Mouse (Mus musculus) forebrain, embryonic 14.5 days (tissue): ENCODE data around the gene Bmpr1b. TPM values are rescaled to one million over a fixed set of nuclear protein-coding genes. Genes with fewer than 3 reads are reported as not detected.
A peak's percentile ranks its signal among the peaks of the same experiment; 100 is the strongest.

Experiments
- ATAC-seq: fragments of 200-750 bp; cut with Nextera tagmentation; 2 replicates; pipeline ENCODE4 v1.8.0; 2017; ENCODE audit warnings: mild to moderate bottlenecking, moderate library complexity
- DNase-seq: peaks from one replicate; pipeline ENCODE4 v3.0.0-alpha.2; 2015; ENCODE audit warnings: low spot score
- H3K27ac ChIP-seq: fragments of 300-500 bp; sonication (generic); 2 replicates; pipeline ENCODE4 v1.5.1; 2014; ENCODE audit warnings: low read depth, mild to moderate bottlenecking, control low read depth, low read length, moderate library complexity
- H3K27me3 ChIP-seq: fragments of 300-500 bp; sonication (generic); replicated peaks from 2 replicates; pipeline ENCODE4 v1.6.1; 2014; ENCODE audit warnings: low read length, control low read depth, mixed read lengths; ENCODE audit not compliant: control insufficient read depth, insufficient read depth
- H3K36me3 ChIP-seq: fragments of 300-500 bp; sonication (generic); 2 replicates; pipeline ENCODE4 v1.6.1; 2014; ENCODE audit warnings: low read length, control low read depth; ENCODE audit not compliant: control insufficient read depth, insufficient read depth
- H3K4me1 ChIP-seq: fragments of 300-500 bp; sonication (generic); 2 replicates; pipeline ENCODE4 v1.6.1; 2014; ENCODE audit warnings: antibody characterized with exemption, low read length, control low read depth; ENCODE audit not compliant: control insufficient read depth, insufficient read depth
- H3K4me2 ChIP-seq: fragments of 300-500 bp; sonication (generic); 2 replicates; pipeline ENCODE4 v1.6.1; 2014; ENCODE audit warnings: mild to moderate bottlenecking, control low read depth, low read length
- H3K4me3 ChIP-seq: fragments of 300-500 bp; sonication (generic); 2 replicates; pipeline ENCODE4 v1.5.1; 2014; ENCODE audit warnings: low read depth, low read length, control low read depth
- H3K9ac ChIP-seq: fragments of 300-500 bp; sonication (generic); 2 replicates; pipeline ENCODE4 v1.6.1; 2014; ENCODE audit warnings: mild to moderate bottlenecking, low read length, control low read depth, moderate library complexity
- H3K9me3 ChIP-seq: fragments of 300-500 bp; sonication (generic); replicated peaks from 2 replicates; pipeline ENCODE4 v1.6.1; 2016; ENCODE audit warnings: low read length, control low read depth, mixed read lengths; ENCODE audit not compliant: control insufficient read depth
- WGBS: fragments of 180-500 bp; shearing (Covaris S2); extraction: QIAGEN DNeasy Blood & Tissue Kit; methylation state at CpG from one replicate; pipeline ENCODE4 v1.1.7; 2014; 5-methylcytosine and 5-hydroxymethylcytosine counted together
- polyA plus RNA-seq: library from polyadenylated mRNA; unstranded; fragments of >200 nt; fragmentation: Nextera tagmentation; extraction: Ambion mirVana; gene quantifications from 2 replicates; pipeline ENCODE4 v1.2.1, GENCODE M21; 2014

Bmpr1b gene
- polyA plus RNA-seq, 1 experiment from 2014 or later = 4.2 TPM

DNA sequence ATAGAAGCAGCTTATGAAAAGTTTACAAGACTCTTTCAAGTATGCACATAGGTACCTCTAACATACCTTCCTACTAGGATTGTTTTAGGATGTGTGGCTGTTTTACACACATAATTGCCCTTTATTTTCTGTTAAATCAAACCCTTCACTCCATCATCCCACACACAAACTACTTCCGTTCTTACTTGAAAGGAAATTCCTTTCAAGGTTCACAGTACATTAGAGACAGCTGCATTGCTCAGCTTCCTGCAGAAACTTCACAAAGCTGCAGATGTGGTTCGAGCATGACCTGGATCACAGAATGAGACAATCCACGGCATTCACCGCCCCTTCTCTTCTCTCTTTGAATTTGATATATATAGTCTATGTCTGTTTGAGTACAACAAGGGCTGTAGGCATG is 248.1 kb downstream of the Bmpr1b start:
- no peak overlapping the region for H3K4me3 ChIP-seq
- H3K4me1 ChIP-seq = peaks cover 2% of the 10 kb centered on the region; the same call in 1 of the 2 replicates
- no peak overlapping the region for H3K4me2 ChIP-seq
- no peak for ATAC-seq
- H3K9ac ChIP-seq = no peak overlapping the region
- no peaks in the 10 kb centered on the region for H3K27me3 ChIP-seq
- DNase-seq = no peak
- no peak overlapping the region for H3K27ac ChIP-seq
- WGBS = 57% methylated on average over 4 of the region's 4 CpGs
- no peaks in the 10 kb centered on the region for H3K9me3 ChIP-seq
- H3K36me3 ChIP-seq = no peaks in the 10 kb centered on the region

DNA sequence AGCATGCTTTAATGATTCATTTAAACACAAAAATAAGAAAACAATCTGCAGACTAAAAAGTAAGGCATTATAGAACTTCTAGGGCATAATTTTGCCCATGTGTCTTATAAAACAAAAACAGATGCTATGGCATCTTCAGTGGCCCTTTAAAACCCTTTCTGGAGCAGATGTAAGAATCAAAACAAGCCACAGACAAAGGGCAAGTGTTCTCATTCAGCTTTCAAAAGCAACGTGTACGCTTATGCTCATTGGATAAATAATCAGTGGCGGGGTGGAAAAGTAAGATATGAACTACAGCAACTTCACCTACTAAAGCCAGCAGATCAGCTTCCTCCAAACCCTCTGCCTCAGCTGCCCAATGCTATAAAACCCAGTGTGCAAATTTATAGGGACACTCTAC is 249.6 kb downstream of the Bmpr1b start:
- Histone ChIP-seq H3K4me1 (peaks cover 2% of the 10 kb centered on the region; the same call in 1 of the 2 replicates), H3K27me3 (no peaks in the 10 kb centered on the region), H3K4me2 (no peak overlapping the region), H3K9me3 (no peaks in the 10 kb centered on the region), H3K36me3 (no peaks in the 10 kb centered on the region), H3K4me3 (no peak overlapping the region), H3K9ac (no peak overlapping the region), H3K27ac (no peak overlapping the region)
- DNase-seq (no peak), ATAC-seq (no peak)
- WGBS = 15% methylated on average over 3 of the region's 3 CpGs

DNA sequence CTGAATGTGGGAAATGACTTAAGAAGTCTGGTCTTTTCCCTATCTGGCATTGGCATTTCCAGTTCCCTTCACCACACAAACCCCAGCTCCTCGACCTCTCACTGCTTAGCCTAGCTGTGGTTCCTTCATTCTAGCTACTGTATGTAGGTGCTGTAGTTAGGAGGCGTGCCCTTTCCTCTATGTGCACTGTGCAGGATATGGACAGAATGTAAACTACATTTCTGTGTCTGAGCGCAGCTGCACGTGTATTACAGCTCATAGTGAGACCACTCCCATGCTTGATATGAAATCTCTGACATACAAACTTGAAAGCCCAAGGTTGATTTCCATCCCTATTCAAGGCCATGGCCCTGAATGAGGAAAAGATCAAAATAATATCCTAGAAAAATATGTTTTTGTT is 252.1 kb downstream of the Bmpr1b start:
- no peak for ATAC-seq

DNA sequence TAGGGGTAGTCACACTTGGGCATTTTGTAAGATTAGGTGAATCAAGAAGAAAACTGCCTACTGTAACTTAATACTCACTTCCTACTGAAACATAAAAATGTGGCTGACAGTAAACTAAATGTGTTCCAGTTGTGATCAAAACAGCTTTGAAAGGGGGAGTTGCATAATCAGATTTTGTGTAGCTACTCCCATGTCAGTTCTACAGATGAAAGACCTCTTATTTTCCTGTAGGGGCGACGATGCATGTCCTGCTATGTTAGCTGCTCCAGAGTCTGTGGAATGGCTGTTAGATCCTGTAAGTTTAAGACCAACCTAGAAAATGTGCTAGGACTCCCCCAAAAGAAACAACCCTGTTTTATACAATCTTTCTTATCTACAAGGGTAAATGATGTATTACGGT is 253.2 kb downstream of the Bmpr1b start:
- 85% methylated on average over 3 of the region's 3 CpGs for WGBS

More for the DNA sequence above, 252.1 kb downstream of the Bmpr1b start:
- Histone ChIP-seq H3K9me3 (no peaks in the 10 kb centered on the region), H3K4me1 (peaks cover 2% of the 10 kb centered on the region; the same call in 1 of the 2 replicates), H3K36me3 (no peaks in the 10 kb centered on the region), H3K27ac (no peak overlapping the region), H3K9ac (no peak overlapping the region), H3K4me3 (no peak overlapping the region), H3K4me2 (no peak overlapping the region), H3K27me3 (no peaks in the 10 kb centered on the region)
- DNase-seq = no peak
- WGBS = 89% methylated on average over 4 of the region's 4 CpGs

GRCm38 (mm10) chr3:141914588-141914987 is 254.6 kb downstream of the Bmpr1b start:
- Histone ChIP-seq H3K4me3 (no peak overlapping the region), H3K9me3 (no peaks in the 10 kb centered on the region), H3K9ac (no peak overlapping the region), H3K4me1 (no peaks in the 10 kb centered on the region), H3K27ac (no peak overlapping the region), H3K36me3 (no peaks in the 10 kb centered on the region), H3K27me3 (no peaks in the 10 kb centered on the region), H3K4me2 (no peak overlapping the region)
- 84% methylated on average over 3 of the region's 3 CpGs for WGBS
- ATAC-seq (no peak), DNase-seq (no peak)

More for the DNA sequence above, 253.2 kb downstream of the Bmpr1b start:
- DNase-seq (no peak), ATAC-seq (no peak)
- Histone ChIP-seq H3K9ac (no peak overlapping the region), H3K4me2 (no peak overlapping the region), H3K27me3 (no peaks in the 10 kb centered on the region), H3K4me3 (no peak overlapping the region), H3K36me3 (no peaks in the 10 kb centered on the region), H3K9me3 (no peaks in the 10 kb centered on the region), H3K4me1 (peaks cover 2% of the 10 kb centered on the region; the same call in 1 of the 2 replicates), H3K27ac (no peak overlapping the region)

DNA sequence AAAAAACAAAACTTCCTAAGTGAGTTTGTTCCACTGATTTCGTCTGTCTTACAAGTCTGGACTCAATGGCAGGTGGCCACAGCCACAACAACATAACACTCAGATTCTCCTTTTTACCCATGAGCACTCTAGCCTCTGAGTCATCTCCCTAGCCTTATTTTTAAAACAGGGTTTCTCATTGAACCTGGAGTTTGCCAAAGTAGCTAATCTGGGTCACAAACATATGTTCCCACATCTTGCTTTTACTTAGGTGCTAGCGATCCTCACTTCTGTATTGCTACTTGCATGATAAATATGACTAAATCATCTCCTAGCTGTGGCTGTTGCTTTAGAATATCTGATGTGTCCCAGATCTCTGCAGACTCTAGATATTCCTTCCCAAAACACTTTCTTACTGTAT is 260.1 kb downstream of the Bmpr1b start:
- H3K36me3 ChIP-seq = no peaks in the 10 kb centered on the region
- no peak overlapping the region for H3K27ac ChIP-seq
- no peak for DNase-seq
- no peaks in the 10 kb centered on the region for H3K27me3 ChIP-seq
- H3K4me3 ChIP-seq = no peak overlapping the region
- no peaks in the 10 kb centered on the region for H3K9me3 ChIP-seq
- WGBS = 93% methylated on average over 2 of the region's 2 CpGs
- no peak overlapping the region for H3K9ac ChIP-seq
- peaks cover 12% of the 10 kb centered on the region for H3K4me1 ChIP-seq
- H3K4me2 ChIP-seq = no peak overlapping the region
- no peak for ATAC-seq

DNA sequence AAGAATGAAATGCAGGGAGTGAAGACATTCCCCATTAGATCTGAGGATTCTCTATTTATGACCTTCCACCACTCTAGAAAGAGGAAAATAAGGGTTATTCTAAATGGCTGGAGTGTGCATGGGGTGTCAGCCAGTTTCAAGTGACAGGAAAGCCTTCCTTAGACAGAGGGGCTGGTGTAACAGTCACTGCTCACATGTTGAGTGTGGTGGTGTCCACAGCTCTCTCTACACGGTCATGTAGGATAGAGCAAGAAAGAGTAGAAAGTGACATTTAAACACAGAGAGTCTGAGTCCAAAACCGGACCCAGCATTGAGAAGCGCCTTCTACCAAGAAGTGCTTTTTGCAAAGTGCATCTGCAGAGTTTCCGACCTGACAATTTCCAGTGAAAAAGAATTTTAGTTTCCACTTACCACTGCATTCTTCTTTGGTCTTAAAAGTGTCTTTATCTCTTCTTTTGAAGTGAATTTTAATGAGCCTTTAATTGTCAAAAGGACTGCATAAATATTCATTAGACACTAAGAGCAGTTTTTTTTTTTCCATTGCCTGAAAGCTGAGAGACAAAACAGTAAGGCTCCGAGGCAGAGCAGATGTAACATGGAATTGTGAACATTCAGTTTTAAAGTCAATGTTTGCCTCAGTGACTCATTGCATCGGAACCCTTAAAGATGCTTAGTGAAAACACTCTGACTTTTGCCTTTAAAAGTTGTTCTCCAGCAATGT is 263.2 kb downstream of the Bmpr1b start:
- peak overlapping the region; percentile 18; the same call in 1 of the 2 replicates for H3K4me2 ChIP-seq
- no peaks in the 10 kb centered on the region for H3K36me3 ChIP-seq
- H3K4me1 ChIP-seq = peaks cover 12% of the 10 kb centered on the region
- no peak overlapping the region for H3K9ac ChIP-seq
- no peaks in the 10 kb centered on the region for H3K27me3 ChIP-seq
- 20% methylated on average over 6 of the region's 6 CpGs for WGBS
- H3K9me3 ChIP-seq = no peaks in the 10 kb centered on the region
- peak overlapping the region; percentile 21; the same call in 1 of the 2 replicates for H3K27ac ChIP-seq
- no peak overlapping the region for H3K4me3 ChIP-seq
- peak; percentile 37; the same call in 1 of the 2 replicates for ATAC-seq
- DNase-seq = peak; percentile 71

- Histone ChIP-seq H3K27ac (no peak overlapping the region), H3K4me1 (peaks cover 11% of the 10 kb centered on the region), H3K4me2 (no peak overlapping the region), H3K27me3 (no peaks in the 10 kb centered on the region), H3K9ac (no peak overlapping the region), H3K9me3 (no peaks in the 10 kb centered on the region; the same call in 1 of the 2 replicates), H3K36me3 (no peaks in the 10 kb centered on the region), H3K4me3 (no peak overlapping the region)
- ATAC-seq = no peak
- WGBS = 90% methylated on average over 3 of the region's 3 CpGs
- no peak for DNase-seq
Observed at GRCm38 (mm10) chr3:141900361-141900760, 268.9 kb downstream of the Bmpr1b start.

- WGBS = 69% methylated on average over 2 of the region's 2 CpGs
Observed at GRCm38 (mm10) chr3:141899521-141899920, 269.7 kb downstream of the Bmpr1b start.

More at GRCm38 (mm10) chr3:141899521-141899920, 269.7 kb downstream of the Bmpr1b start:
- Histone ChIP-seq H3K4me1 (peaks cover 11% of the 10 kb centered on the region), H3K9me3 (no peaks in the 10 kb centered on the region; the same call in 1 of the 2 replicates), H3K4me3 (no peak overlapping the region), H3K27me3 (no peaks in the 10 kb centered on the region), H3K4me2 (no peak overlapping the region), H3K9ac (no peak overlapping the region), H3K27ac (no peak overlapping the region), H3K36me3 (no peaks in the 10 kb centered on the region)
- ATAC-seq (no peak; the same call in 1 of the 2 replicates), DNase-seq (peak; percentile 29)
